Mouse (Mus musculus) neural tube, embryonic 15.5 days (tissue): ENCODE results near the gene Gm37240. TPM values are rescaled to one million over a fixed set of nuclear protein-coding genes. Genes with fewer than 3 reads are reported as not detected.

Experiments
- ATAC-seq: fragments of 200-750 bp; cut with Nextera tagmentation; 2 replicates; pipeline ENCODE4 v1.8.0; 2017; ENCODE audit warnings: mild to moderate bottlenecking, moderate TSS enrichment, moderate library complexity; ENCODE audit not compliant: low FRiP score
- H3K27ac ChIP-seq: fragments of 300-500 bp; sonication (generic); replicated peaks from 2 replicates; pipeline ENCODE4 v1.5.1; 2015; ENCODE audit warnings: mild to moderate bottlenecking, inconsistent platforms
- H3K27me3 ChIP-seq: fragments of 300-500 bp; sonication (generic); replicated peaks from 2 replicates; pipeline ENCODE4 v1.6.1; 2015; ENCODE audit warnings: inconsistent platforms
- H3K36me3 ChIP-seq: fragments of 300-500 bp; sonication (generic); 2 replicates; pipeline ENCODE4 v1.6.1; 2015; ENCODE audit warnings: inconsistent platforms
- H3K4me1 ChIP-seq: fragments of 300-500 bp; sonication (generic); 2 replicates; pipeline ENCODE4 v1.6.1; 2015; ENCODE audit warnings: inconsistent platforms
- H3K4me2 ChIP-seq: fragments of 300-500 bp; sonication (generic); 2 replicates; pipeline ENCODE4 v1.6.1; 2015; ENCODE audit warnings: inconsistent platforms, mild to moderate bottlenecking, moderate library complexity
- H3K4me3 ChIP-seq: fragments of 300-500 bp; sonication (generic); replicated peaks from 2 replicates; pipeline ENCODE4 v1.5.1; 2015; ENCODE audit warnings: mild to moderate bottlenecking, inconsistent platforms
- H3K9ac ChIP-seq: fragments of 300-500 bp; sonication (generic); replicated peaks from 2 replicates; pipeline ENCODE4 v1.6.1; 2015; ENCODE audit warnings: mild to moderate bottlenecking, inconsistent platforms
- H3K9me3 ChIP-seq: fragments of 300-500 bp; sonication (generic); replicated peaks from 2 replicates; pipeline ENCODE4 v1.6.1; 2016; ENCODE audit warnings: inconsistent platforms
- WGBS: fragments of 180-500 bp; shearing (Covaris S2); methylation state at CpG from one replicate; pipeline ENCODE4 v1.1.7; 2015; ENCODE audit warnings: mixed read lengths; 5-methylcytosine and 5-hydroxymethylcytosine counted together
- polyA plus RNA-seq: library from polyadenylated mRNA; unstranded; fragments of >200 nt; fragmentation: Nextera tagmentation; extraction: Ambion mirVana; gene quantifications from 2 replicates; pipeline ENCODE4 v1.2.1, GENCODE M21; 2015

Gm37240 gene
- polyA plus RNA-seq, 1 experiment from 2014 or later = 0.99 TPM

- Histone ChIP-seq H3K36me3 (no peaks in the 10 kb centered on the region), H3K27ac (no peak overlapping the region), H3K9me3 (no peaks in the 10 kb centered on the region), H3K4me2 (no peak overlapping the region), H3K27me3 (no peaks in the 10 kb centered on the region), H3K4me3 (no peak overlapping the region), H3K4me1 (no peaks in the 10 kb centered on the region), H3K9ac (no peak overlapping the region)
- peak; percentile 88 for ATAC-seq
- WGBS = 53% methylated on average over 7 of the region's 7 CpGs
Observed at GRCm38 (mm10) chr3:85115959-85116543, 771.3 kb downstream of the Gm37240 start.

DNA sequence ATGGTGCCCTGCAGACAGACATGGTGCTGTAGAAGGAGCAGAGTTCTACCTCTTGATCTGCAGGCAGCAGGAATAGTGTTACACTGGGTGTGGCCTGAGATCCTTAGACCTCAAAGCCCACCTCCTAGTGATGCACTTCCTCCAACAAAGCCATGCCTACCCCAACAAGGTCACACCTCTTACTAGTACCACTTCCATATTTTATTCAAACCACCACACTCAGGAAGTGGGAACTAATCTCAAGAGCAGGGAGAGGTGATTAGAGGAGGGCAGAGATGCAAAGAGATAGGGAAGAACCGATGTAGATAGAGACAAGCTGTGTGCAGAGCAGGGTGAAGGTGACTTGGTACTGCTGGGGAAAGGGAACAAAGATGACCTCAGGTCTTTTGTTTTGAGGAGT lies 773.8 kb downstream of the Gm37240 start:
- H3K4me1 ChIP-seq = 0 out of 2 replicates have a peak, but pooled peaks cover 2% of the 10 kb centered on the region
- no peak overlapping the region for H3K9ac ChIP-seq
- 89% methylated on average over 1 of the region's 1 CpGs for WGBS
- no peaks in the 10 kb centered on the region for H3K9me3 ChIP-seq
- H3K27me3 ChIP-seq = no peaks in the 10 kb centered on the region
- H3K36me3 ChIP-seq = no peaks in the 10 kb centered on the region
- H3K27ac ChIP-seq = no peak overlapping the region
- no peak overlapping the region for H3K4me3 ChIP-seq
- ATAC-seq = no peak
- H3K4me2 ChIP-seq = no peak overlapping the region

DNA sequence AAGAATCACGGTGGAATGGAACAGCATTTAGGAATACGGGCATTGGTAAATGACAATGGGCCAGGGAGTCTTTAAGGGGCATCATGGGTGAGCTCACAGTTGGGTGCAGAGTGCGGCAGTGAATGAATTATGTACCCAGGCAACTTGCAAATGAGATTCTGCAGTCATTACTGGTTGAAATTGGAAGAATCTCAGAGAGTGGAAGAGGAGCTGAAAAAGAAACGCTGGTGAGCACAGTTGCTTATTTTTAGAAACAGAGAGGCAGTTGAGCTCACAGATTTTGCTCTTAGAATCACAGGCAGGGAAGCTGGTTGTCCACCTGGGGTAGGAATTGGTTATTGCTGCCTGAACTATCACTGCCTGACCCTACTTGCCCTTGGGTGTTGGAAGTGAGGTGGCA lies 776.6 kb downstream of the Gm37240 start:
- 0 out of 2 replicates have a peak, but pooled peaks cover 2% of the 10 kb centered on the region for H3K4me1 ChIP-seq
- H3K9ac ChIP-seq = no peak overlapping the region
- H3K4me3 ChIP-seq = no peak overlapping the region
- no peaks in the 10 kb centered on the region for H3K9me3 ChIP-seq
- no peak for ATAC-seq
- H3K36me3 ChIP-seq = no peaks in the 10 kb centered on the region
- WGBS = 36% methylated on average over 4 of the region's 4 CpGs
- H3K27me3 ChIP-seq = no peaks in the 10 kb centered on the region
- H3K4me2 ChIP-seq = no peak overlapping the region
- no peak overlapping the region for H3K27ac ChIP-seq

DNA sequence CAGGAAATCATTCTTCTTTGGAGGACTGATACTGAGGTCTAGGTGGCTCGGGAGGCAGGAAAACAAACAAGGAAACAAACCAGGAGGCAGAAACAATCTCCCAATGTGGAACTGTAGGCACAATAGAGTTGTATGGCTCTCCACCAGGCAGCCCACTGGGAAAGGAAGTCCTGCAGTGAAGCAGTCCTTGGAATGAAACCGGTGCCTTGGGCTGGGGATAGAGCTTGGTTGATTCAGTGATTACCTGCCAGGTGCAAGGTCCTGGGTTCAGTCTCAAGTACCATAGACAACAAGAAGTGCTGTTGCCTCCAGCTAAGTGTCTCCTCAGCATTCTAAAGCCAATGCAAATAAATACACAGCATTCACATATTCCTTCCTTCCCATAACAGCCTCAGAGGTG lies 778.1 kb downstream of the Gm37240 start:
- Histone ChIP-seq H3K9ac (no peak overlapping the region), H3K4me2 (no peak overlapping the region), H3K27me3 (no peaks in the 10 kb centered on the region), H3K9me3 (no peaks in the 10 kb centered on the region), H3K4me3 (no peak overlapping the region), H3K4me1 (0 out of 2 replicates have a peak, but pooled peaks cover 2% of the 10 kb centered on the region), H3K36me3 (no peaks in the 10 kb centered on the region), H3K27ac (no peak overlapping the region)
- WGBS = 66% methylated on average over 2 of the region's 2 CpGs
- ATAC-seq = no peak

DNA sequence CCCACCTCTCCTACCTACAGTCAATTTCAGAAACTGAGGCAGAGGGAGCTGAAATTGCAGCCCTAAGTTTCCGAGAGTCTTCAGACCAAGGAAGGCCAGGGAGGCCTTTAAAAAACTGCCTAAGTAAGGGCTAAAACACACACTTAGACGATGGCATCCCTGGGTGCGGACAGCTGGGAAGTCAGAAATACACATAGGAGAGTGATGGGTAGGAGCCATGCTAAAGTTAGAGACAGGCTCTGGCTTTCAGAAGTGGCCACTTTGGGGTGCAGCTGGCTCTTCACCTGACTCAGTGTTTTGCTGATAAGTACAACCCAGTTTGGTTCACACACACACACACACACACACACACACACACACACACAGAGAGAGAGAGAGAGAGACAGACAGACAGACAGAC lies 778.9 kb downstream of the Gm37240 start:
- Histone ChIP-seq H3K4me1 (0 out of 2 replicates have a peak, but pooled peaks cover 2% of the 10 kb centered on the region), H3K4me3 (no peak overlapping the region), H3K36me3 (no peaks in the 10 kb centered on the region), H3K9ac (no peak overlapping the region), H3K9me3 (no peaks in the 10 kb centered on the region), H3K27ac (no peak overlapping the region), H3K4me2 (no peak overlapping the region), H3K27me3 (no peaks in the 10 kb centered on the region)
- no peak for ATAC-seq
- 92% methylated on average over 3 of the region's 3 CpGs for WGBS

- ATAC-seq = no peak
- H3K4me2 ChIP-seq = no peak overlapping the region
- H3K27me3 ChIP-seq = no peaks in the 10 kb centered on the region
- no peak overlapping the region for H3K4me3 ChIP-seq
- no peaks in the 10 kb centered on the region for H3K36me3 ChIP-seq
- no peak overlapping the region for H3K27ac ChIP-seq
- H3K9ac ChIP-seq = no peak overlapping the region
- H3K4me1 ChIP-seq = 0 out of 2 replicates have a peak, but pooled peaks cover 2% of the 10 kb centered on the region
- 68% methylated on average over 11 of the region's 11 CpGs for WGBS
- H3K9me3 ChIP-seq = no peaks in the 10 kb centered on the region
Observed at GRCm38 (mm10) chr3:85106956-85107355, 780.4 kb downstream of the Gm37240 start.

- no peak overlapping the region for H3K4me2 ChIP-seq
- ATAC-seq = no peak
- WGBS = 33% methylated on average over 5 of the region's 5 CpGs
Observed at GRCm38 (mm10) chr3:85104301-85104700, 783.0 kb downstream of the Gm37240 start.

GRCm38 (mm10) chr3:85080882-85081558 lies 806.3 kb downstream of the Gm37240 start:
- no peaks in the 10 kb centered on the region for H3K27me3 ChIP-seq
- H3K4me3 ChIP-seq = no peak overlapping the region
- peaks cover 4% of the 10 kb centered on the region; the same call in 1 of the 2 replicates for H3K4me1 ChIP-seq
- H3K4me2 ChIP-seq = peak overlapping the region; percentile 17; the same call in 1 of the 2 replicates
- H3K27ac ChIP-seq = no peak overlapping the region
- ATAC-seq = no peak
- H3K9me3 ChIP-seq = no peaks in the 10 kb centered on the region
- no peaks in the 10 kb centered on the region for H3K36me3 ChIP-seq
- 42% methylated on average over 21 of the region's 21 CpGs for WGBS
- H3K9ac ChIP-seq = no peak overlapping the region

More at GRCm38 (mm10) chr3:85104301-85104700, 783.0 kb downstream of the Gm37240 start:
- Histone ChIP-seq H3K36me3 (no peaks in the 10 kb centered on the region), H3K4me3 (no peak overlapping the region), H3K9ac (no peak overlapping the region), H3K9me3 (no peaks in the 10 kb centered on the region), H3K4me1 (no peaks in the 10 kb centered on the region), H3K27me3 (no peaks in the 10 kb centered on the region), H3K27ac (no peak overlapping the region)

- Histone ChIP-seq H3K4me3 (no peak overlapping the region), H3K9ac (no peak overlapping the region), H3K4me2 (no peak overlapping the region), H3K9me3 (no peaks in the 10 kb centered on the region), H3K27ac (no peak overlapping the region), H3K36me3 (no peaks in the 10 kb centered on the region), H3K4me1 (0 out of 2 replicates have a peak, but pooled peaks cover 3% of the 10 kb centered on the region), H3K27me3 (no peaks in the 10 kb centered on the region)
- no peak for ATAC-seq
- 37% methylated on average over 7 of the region's 7 CpGs for WGBS
Observed at GRCm38 (mm10) chr3:85064113-85064512, 823.2 kb downstream of the Gm37240 start.

GRCm38 (mm10) chr3:85060153-85060552 lies 827.2 kb downstream of the Gm37240 start:
- 91% methylated on average over 7 of the region's 7 CpGs for WGBS
- Histone ChIP-seq H3K4me3 (no peak overlapping the region), H3K27ac (no peak overlapping the region), H3K36me3 (no peaks in the 10 kb centered on the region), H3K9ac (no peak overlapping the region), H3K27me3 (no peaks in the 10 kb centered on the region), H3K4me1 (0 out of 2 replicates have a peak, but pooled peaks cover 3% of the 10 kb centered on the region), H3K4me2 (no peak overlapping the region), H3K9me3 (no peaks in the 10 kb centered on the region)
- no peak for ATAC-seq

DNA sequence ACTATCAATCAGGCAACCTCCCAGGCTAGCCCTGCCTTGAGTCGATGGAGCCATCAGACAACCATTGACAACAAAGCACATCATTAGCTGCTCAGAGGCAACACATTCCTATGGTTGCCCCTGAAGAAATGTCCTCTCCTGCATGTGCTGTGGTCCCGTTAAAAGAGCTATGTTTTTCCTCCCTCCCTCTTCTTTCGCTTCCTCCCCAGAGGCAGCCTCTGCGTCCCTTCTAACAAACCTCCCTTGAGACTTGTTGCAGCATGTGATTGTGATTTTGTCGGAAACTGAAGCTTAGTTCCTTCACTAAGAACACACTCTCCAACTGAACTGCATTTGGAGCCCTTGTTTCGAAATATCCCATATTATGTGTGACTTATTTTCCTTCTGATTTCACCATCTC lies 830.1 kb downstream of the Gm37240 start:
- ATAC-seq = no peak
- Histone ChIP-seq H3K4me1 (no peaks in the 10 kb centered on the region), H3K27me3 (no peaks in the 10 kb centered on the region), H3K4me2 (no peak overlapping the region), H3K9me3 (no peaks in the 10 kb centered on the region), H3K36me3 (no peaks in the 10 kb centered on the region), H3K27ac (no peak overlapping the region), H3K4me3 (no peak overlapping the region), H3K9ac (no peak overlapping the region)
- WGBS = 77% methylated on average over 6 of the region's 6 CpGs

DNA sequence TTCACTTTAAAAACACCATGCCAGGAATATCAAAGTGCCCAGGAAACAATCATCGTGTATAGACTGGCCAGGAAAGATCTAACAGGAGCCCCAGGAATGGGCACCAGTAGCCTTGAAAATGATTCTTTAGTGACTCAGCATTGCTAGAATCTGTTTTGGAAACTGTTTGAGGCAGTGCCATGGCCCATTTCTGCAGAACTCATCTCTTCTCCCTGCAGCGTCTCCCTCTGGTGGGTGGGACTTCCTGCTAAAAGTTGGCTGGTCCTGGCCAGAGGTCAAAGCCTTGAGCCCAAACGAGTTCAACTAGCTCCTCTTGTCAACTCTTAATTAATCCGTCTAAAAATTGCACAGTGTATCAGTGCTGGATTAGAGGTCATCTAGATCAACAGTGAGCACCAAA lies 833.8 kb downstream of the Gm37240 start:
- H3K4me1 ChIP-seq = no peaks in the 10 kb centered on the region
- no peak for ATAC-seq
- H3K36me3 ChIP-seq = no peaks in the 10 kb centered on the region
- no peak overlapping the region for H3K4me2 ChIP-seq
- no peaks in the 10 kb centered on the region for H3K9me3 ChIP-seq
- H3K27ac ChIP-seq = no peak overlapping the region
- H3K9ac ChIP-seq = no peak overlapping the region
- no peaks in the 10 kb centered on the region for H3K27me3 ChIP-seq
- no peak overlapping the region for H3K4me3 ChIP-seq
- WGBS = 85% methylated on average over 4 of the region's 4 CpGs
